Mouse (Mus musculus) myocyte (in vitro differentiated cells): ENCODE measurements around the gene 4930524B15Rik. TPM values are rescaled to one million over a fixed set of nuclear protein-coding genes. Genes with fewer than 3 reads are reported as not detected.

ENCODE experiments used
- H3K27me3 ChIP-seq: one replicate; pipeline ENCODE4 v1.6.1; 2011; ENCODE audit not compliant: control insufficient read depth, insufficient read depth, insufficient read length
- H3K36me3 ChIP-seq: one replicate; pipeline ENCODE4 v1.6.1; 2011; ENCODE audit not compliant: control insufficient read depth, insufficient read depth
- H3K4me2 ChIP-seq: one replicate; pipeline ENCODE4 v1.6.1; 2011; ENCODE audit warnings: low read depth, control low read depth
- H3K4me3 ChIP-seq: one replicate; pipeline ENCODE4 v1.5.1; 2011; ENCODE audit warnings: mild to moderate bottlenecking, control low read depth, moderate library complexity
- H3K79me2 ChIP-seq: one replicate; pipeline ENCODE4 v1.6.1; 2011; ENCODE audit not compliant: control insufficient read depth, insufficient read depth
- H3ac ChIP-seq: one replicate; pipeline ENCODE4 v1.6.1; 2011; ENCODE audit not compliant: control insufficient read depth, insufficient read length
- CEBPB ChIP-seq: IDR thresholded peaks from 2 replicates; pipeline ENCODE4 v1.6.1; 2011; ENCODE audit warnings: mild to moderate bottlenecking, moderate library complexity; ENCODE audit not compliant: poor library complexity, insufficient read depth, severe bottlenecking
- E2F4 ChIP-seq: IDR thresholded peaks from one replicate; pipeline ENCODE4 v1.6.1; 2011; ENCODE audit warnings: mild to moderate bottlenecking, control low read depth, moderate library complexity; ENCODE audit not compliant: insufficient read depth
- MAX ChIP-seq: IDR thresholded peaks from one replicate; pipeline ENCODE4 v1.6.1; 2011; ENCODE audit warnings: low read depth, mild to moderate bottlenecking, control low read depth
- MYOD1 ChIP-seq, 3 experiments: IDR thresholded peaks; one replicate each; pipeline ENCODE4 v1.6.1; 2011; ENCODE audit warnings: control low read depth in 2 of 3, low read depth in 2 of 3, mild to moderate bottlenecking in 2 of 3, moderate library complexity in 1 of 3; ENCODE audit not compliant: insufficient read length in 2 of 3, control insufficient read depth in 1 of 3
- MYOG ChIP-seq, 3 experiments: IDR thresholded peaks; one replicate each; pipeline ENCODE4 v1.6.1; 2011; ENCODE audit warnings: control low read depth in 2 of 3, low read depth in 2 of 3, mild to moderate bottlenecking in 2 of 3; ENCODE audit not compliant: insufficient read length in 2 of 3, control insufficient read depth in 1 of 3, insufficient read depth in 1 of 3
- POLR2A ChIP-seq: IDR thresholded peaks from one replicate; pipeline ENCODE4 v1.6.1; 2011; ENCODE audit warnings: low read depth, mild to moderate bottlenecking, control low read depth, moderate library complexity; ENCODE audit not compliant: insufficient read length
- POLR2AphosphoS2 ChIP-seq: IDR thresholded peaks from one replicate; pipeline ENCODE4 v1.6.1; 2011; ENCODE audit warnings: low read depth, control low read depth; ENCODE audit not compliant: insufficient read length
- REST ChIP-seq: IDR thresholded peaks from one replicate; pipeline ENCODE4 v1.6.1; 2011; ENCODE audit warnings: mild to moderate bottlenecking, control low read depth, moderate library complexity; ENCODE audit not compliant: insufficient read depth, insufficient read length
- SRF ChIP-seq: IDR thresholded peaks from one replicate; pipeline ENCODE4 v1.6.1; 2011; ENCODE audit warnings: low read depth; ENCODE audit not compliant: control insufficient read depth, insufficient read length
- TCF12 ChIP-seq: IDR thresholded peaks from one replicate; pipeline ENCODE4 v1.6.1; 2011; ENCODE audit warnings: mild to moderate bottlenecking, control low read depth; ENCODE audit not compliant: poor library complexity, insufficient read depth, severe bottlenecking
- TCF3 ChIP-seq: IDR thresholded peaks from one replicate; pipeline ENCODE4 v1.6.1; 2011; ENCODE audit warnings: low read depth, control low read depth; ENCODE audit not compliant: insufficient read length
- USF1 ChIP-seq: IDR thresholded peaks from one replicate; pipeline ENCODE4 v1.6.1; 2011; ENCODE audit warnings: low read depth, mild to moderate bottlenecking, control low read depth, moderate library complexity
- polyA plus RNA-seq: library from polyadenylated mRNA; unstranded; fragments of >200 nt; fragmentation: generic; extraction: Trizol; gene quantifications from one replicate; pipeline ENCODE4 v1.2.1, GENCODE M21; 2012; ENCODE audit warnings: missing spikeins

The 4930524B15Rik gene
- polyA plus RNA-seq, 1 experiment: not detected

DNA sequence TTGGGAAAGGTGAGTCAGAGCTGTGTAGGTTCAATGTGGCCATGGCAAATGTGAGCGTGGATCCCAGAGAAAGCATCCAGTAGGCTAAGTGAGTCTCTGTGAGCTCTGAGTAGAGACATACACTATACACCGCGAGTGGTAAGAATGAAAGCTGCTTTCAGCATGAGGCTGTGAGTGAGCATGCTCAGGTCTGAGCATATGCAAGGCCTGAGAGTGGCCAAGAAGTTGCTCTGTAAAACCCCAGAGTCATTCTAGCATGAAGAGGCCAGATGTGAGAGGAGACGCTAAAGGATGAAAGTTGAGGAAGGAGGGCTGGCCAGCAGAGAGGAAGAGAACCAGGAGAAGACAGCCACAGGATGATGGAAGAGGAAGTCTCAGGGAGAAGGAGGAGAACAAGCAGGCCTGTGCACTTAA lies 47.6 kb downstream of the 4930524B15Rik start:
- no peaks in the 10 kb centered on the region for H3K79me2 ChIP-seq
- no peaks in the 10 kb centered on the region for H3K36me3 ChIP-seq
- no peaks in the 10 kb centered on the region for H3K27me3 ChIP-seq
- no peak overlapping the region for H3ac ChIP-seq
- no peak overlapping the region for H3K4me2 ChIP-seq
- TF ChIP-seq POLR2AphosphoS2 (no peak), SRF (no peak), E2F4 (no peak), POLR2A (no peak), TCF12 (no peak), MYOD1 (IDR thresholded peaks at IDR 0.05; ENCODE audit: control insufficient read depth in 1 of 3, insufficient read length in 2 of 3, low read depth in 2 of 3) (no peak), USF1 (no peak), REST (no peak), MAX (no peak), TCF3 (no peak), CEBPB (no peak), MYOG (IDR thresholded peaks at IDR 0.05; ENCODE audit: control insufficient read depth in 1 of 3, insufficient read depth in 1 of 3, insufficient read length in 2 of 3, low read depth in 2 of 3) (no peak)
- H3K4me3 ChIP-seq: no peak overlapping the region

DNA sequence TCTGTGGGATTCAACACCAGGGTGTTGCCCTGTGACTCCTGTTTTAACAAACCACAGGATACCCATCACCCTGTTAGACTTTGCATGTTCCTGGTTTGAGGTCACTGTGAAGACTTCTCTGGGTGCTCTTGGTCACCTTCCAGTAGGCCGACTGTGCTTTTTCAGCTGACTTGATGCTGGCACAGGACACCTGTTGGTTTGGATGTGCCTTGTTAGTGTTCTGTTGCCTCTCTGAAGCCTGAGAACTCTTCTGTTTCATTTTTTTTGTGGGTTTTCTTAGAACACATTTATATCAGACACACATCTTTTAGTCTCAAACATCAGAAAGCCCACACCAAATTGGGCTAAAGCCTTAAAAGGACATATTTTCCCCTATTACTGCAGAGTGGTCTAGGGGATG lies 48.2 kb downstream of the 4930524B15Rik start:
- H3K79me2 ChIP-seq: no peaks in the 10 kb centered on the region
- TF ChIP-seq POLR2A (no peak), MYOD1 (IDR thresholded peaks at IDR 0.05; ENCODE audit: control insufficient read depth in 1 of 3, insufficient read length in 2 of 3, low read depth in 2 of 3) (no peak), CEBPB (no peak), E2F4 (no peak), USF1 (no peak), TCF3 (no peak), TCF12 (no peak), REST (no peak), MYOG (IDR thresholded peaks at IDR 0.05; ENCODE audit: control insufficient read depth in 1 of 3, insufficient read depth in 1 of 3, insufficient read length in 2 of 3, low read depth in 2 of 3) (no peak), POLR2AphosphoS2 (no peak), SRF (no peak), MAX (no peak)
- H3ac ChIP-seq: no peak overlapping the region
- no peak overlapping the region for H3K4me3 ChIP-seq
- H3K4me2 ChIP-seq: no peak overlapping the region
- H3K27me3 ChIP-seq: no peaks in the 10 kb centered on the region
- H3K36me3 ChIP-seq: no peaks in the 10 kb centered on the region

DNA sequence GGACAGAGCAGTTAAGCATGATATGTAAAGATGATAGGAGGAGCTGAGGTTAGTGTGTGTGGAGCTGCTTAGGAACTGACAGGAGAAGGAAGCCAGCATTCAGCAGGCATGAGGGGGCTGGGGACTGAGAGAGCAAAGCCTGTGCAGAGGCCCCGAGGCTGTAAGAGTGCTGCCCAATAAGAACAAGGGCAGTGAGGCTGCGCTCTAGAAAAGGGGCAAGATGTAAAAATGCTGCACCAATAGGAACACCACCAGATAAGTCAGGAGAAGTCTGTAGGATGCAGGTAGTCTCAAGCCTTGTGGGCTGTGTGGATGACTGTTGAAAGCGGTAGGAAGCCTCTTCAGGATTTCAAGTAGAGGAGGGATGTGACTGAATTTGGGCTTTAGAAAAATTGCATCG lies 52.8 kb downstream of the 4930524B15Rik start:
- TF ChIP-seq POLR2A (no peak), CEBPB (no peak), TCF3 (no peak), POLR2AphosphoS2 (no peak), MYOG (IDR thresholded peaks at IDR 0.05; ENCODE audit: control insufficient read depth in 1 of 3, insufficient read depth in 1 of 3, insufficient read length in 2 of 3, low read depth in 2 of 3) (no peak), USF1 (no peak), E2F4 (no peak), SRF (no peak), MAX (no peak), TCF12 (no peak)
- Histone ChIP-seq H3K79me2 (no peaks in the 10 kb centered on the region), H3ac (no peak overlapping the region), H3K4me3 (no peak overlapping the region), H3K36me3 (no peaks in the 10 kb centered on the region), H3K4me2 (no peak overlapping the region), H3K27me3 (no peaks in the 10 kb centered on the region)

DNA sequence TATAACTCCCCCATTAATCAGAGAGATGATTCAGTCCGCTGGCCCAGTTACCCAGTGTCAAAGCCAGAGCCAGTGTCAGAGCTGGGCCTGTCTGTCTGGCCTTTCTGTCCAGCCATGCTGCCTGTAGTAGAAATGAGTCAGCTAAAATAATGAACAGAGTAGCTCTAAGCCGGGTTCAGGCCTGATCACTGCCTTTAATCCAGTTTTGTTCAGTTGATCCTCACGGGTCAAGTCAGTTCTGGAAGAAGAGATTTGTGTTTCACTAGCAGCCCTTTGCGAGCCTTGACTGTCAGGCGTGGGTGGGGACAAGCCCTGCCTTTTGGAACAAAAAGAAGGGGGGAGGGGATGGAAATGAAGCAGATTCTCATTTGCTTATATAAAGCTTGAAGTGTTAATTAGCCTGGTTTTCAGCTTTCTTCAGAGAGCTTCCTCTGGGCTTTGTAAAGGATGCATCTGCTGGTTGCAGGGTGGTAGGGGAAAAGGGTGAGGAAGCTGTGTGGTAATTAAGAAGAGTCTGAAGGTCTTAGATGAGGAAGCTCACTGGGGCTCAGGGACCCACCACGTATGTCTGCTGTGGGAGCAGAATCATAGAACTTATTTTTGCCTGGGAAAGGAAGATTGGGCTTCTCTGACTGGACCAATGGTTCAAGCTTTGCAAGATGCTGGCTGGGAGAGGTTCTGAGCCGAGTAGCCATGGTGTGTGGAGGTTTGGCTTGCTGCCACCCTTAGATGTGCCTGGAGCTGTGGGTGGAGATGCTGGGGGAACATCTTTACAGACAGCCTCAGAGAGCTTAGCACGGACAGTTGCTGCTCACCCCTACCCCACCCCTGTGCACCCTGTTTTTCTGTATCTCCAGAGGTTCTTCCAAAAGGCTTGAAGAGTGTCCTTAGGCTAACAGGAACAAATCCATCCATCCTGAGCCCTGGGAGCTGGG lies 54.9 kb downstream of the 4930524B15Rik start:
- no peaks in the 10 kb centered on the region for H3K27me3 ChIP-seq
- H3K36me3 ChIP-seq: no peaks in the 10 kb centered on the region
- no peaks in the 10 kb centered on the region for H3K79me2 ChIP-seq
- no peak overlapping the region for H3ac ChIP-seq
- H3K4me3 ChIP-seq: no peak overlapping the region
- TF ChIP-seq SRF (no peak), TCF3 (no peak), REST (no peak), POLR2AphosphoS2 (no peak), USF1 (no peak), MAX (no peak), E2F4 (no peak), CEBPB (no peak), MYOD1 (IDR thresholded peaks at IDR 0.05; ENCODE audit: control insufficient read depth in 1 of 3, insufficient read length in 2 of 3, low read depth in 2 of 3) (no peak)
- H3K4me2 ChIP-seq: no peak overlapping the region
